Mouse (Mus musculus): ENCODE measurements around the gene Mmd.

Gene Mmd

DNA sequence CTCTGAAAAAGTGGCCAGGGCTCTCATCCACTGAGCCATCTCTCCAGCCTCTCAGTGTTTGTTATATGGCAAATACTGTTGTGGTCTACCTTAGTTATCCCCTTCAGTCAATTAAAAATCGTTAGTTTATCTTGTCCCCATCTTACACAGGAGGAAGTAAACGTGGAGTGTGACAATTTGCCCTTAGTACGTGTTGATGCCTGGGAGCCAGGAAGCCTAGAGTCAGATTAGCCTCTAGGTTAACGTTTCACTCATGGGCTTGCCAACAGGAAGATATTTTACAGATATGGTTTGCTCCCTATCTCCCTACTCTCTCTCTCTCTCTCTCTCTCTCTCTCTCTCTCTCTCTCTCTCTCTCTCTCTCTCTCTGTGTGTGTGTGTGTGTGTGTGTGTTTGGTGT lies 33.9 kb downstream of the Mmd start:
- no peak for DNase-seq (ENCODE audit: low spot score)

- DNase-seq (ENCODE audit: low spot score) = no peak
These were observed 34.3 kb downstream of the Mmd start for GRCm38 (mm10) chr11:90283601-90284000.

GRCm38 (mm10) chr11:90284079-90284478 lies 34.8 kb downstream of the Mmd start:
- no peak for DNase-seq (ENCODE audit: low spot score)

- no peak for DNase-seq (ENCODE audit: low spot score)
These were observed 35.4 kb downstream of the Mmd start for GRCm38 (mm10) chr11:90284623-90285022.

- no peak for DNase-seq (ENCODE audit: low spot score)
These were observed 37.4 kb downstream of the Mmd start for GRCm38 (mm10) chr11:90286550-90287154.

DNA sequence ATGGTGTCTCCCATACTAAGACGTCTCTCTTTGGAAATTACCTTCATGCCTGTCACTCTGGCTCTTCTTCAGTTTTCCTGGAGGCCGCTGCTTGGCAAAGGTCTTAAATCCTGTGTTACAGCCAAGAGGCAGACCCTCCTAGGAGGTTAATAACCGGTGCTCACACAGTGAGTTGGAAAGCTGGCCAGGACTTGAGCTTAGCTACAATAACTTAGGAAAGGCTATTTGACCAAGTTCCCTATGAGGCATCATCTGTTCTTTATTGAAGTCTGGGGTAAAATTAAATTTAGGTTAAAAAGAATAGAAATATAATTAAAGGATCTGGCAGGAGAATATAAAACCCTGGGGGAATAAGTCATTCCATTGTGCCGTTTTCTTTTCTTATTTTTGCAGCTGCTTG lies 41.9 kb downstream of the Mmd start:
- DNase-seq (ENCODE audit: low spot score) = no peak

- DNase-seq (ENCODE audit: low spot score) = no peak
These were observed 43.5 kb downstream of the Mmd start for GRCm38 (mm10) chr11:90292766-90293165.

GRCm38 (mm10) chr11:90294622-90295021 lies 45.4 kb downstream of the Mmd start:
- no peak for DNase-seq (ENCODE audit: low spot score)

- DNase-seq (ENCODE audit: low spot score) = no peak
These were observed 56.8 kb downstream of the Mmd start for GRCm38 (mm10) chr11:90306067-90306466.

DNA sequence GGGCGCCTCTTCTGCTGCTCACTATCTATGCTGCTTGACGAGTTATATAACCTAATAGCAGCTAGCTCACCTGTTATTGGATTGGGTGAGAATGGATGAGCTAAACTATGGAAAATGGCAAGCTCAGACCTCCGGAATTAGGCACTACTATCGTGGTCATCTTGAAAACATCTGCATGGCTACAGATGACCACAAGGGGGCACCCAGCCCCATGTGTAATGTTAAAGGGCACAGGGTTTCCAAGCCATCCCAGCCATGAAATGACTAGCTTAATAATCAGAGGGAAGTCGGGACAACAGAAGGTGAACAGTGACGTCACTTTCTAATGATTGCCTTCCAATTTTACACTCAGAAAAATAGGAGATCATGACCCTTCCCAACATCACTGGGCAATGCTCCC lies 57.7 kb downstream of the Mmd start:
- DNase-seq (ENCODE audit: low spot score) = peak; percentile 10

DNA sequence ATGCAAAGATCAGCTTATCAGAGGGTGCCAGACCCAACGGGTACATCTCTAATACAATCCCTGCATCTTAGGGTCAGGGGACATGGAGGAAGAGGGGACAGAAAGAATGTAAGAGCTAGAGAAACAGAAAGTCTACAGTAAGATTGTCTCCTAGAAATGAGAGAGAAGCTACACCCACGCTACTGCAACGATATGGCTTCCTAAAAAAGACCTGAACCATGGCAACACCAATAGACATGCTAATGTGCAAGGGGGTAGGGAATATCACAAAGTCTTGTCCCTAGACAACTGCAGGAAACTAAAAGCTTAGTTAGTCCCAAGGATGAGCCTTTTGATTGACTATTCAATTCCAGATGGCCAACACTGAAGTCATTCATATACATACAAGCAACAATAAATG lies 65.3 kb downstream of the Mmd start:
- DNase-seq (ENCODE audit: low spot score) = no peak

- DNase-seq (ENCODE audit: low spot score) = peak; percentile 10
These were observed 68.2 kb downstream of the Mmd start for GRCm38 (mm10) chr11:90317482-90317881.

- no peak for DNase-seq (ENCODE audit: low spot score)
These were observed 71.7 kb downstream of the Mmd start for GRCm38 (mm10) chr11:90320922-90321321.

DNA sequence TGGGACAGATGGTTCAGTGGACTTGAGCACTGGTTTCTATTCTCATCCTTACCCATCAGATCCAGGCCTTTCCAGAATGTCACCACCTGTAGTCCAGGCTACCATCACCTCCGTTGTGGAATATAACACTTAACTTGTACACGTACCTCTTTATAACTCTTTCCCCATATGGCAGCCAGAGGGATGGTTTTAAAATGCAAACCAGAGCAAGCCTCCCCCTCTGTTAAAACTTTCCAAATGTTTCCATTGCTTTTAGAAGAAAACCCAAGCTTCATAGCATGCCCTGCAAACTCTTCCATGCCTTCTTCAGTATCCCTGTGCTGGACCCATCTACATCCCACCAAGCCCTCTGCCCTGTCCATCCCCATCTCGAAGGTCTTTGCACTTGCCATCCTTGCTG lies 75.3 kb downstream of the Mmd start:
- no peak for DNase-seq (ENCODE audit: low spot score)

DNA sequence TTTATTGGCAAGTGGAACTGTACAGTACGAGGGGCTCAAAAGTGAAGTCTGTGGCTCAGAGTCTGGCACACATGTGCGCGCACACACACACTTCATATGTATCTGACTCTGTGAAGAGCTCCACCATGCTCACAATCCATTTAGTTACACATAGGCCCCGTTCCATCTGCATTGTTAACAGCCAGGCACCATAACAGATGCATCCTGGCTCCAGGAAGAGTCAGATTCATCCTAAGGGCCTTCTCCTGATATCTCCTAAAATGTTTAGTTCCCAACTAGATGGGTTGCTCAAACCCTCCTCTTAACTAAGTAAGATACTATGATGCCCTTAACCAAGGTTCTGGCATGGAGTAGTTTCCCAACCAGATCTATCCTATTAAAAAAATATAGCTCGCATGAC lies 76.9 kb downstream of the Mmd start:
- no peak for DNase-seq (ENCODE audit: low spot score)

GRCm38 (mm10) chr11:90326836-90327235 lies 77.6 kb downstream of the Mmd start:
- DNase-seq (ENCODE audit: low spot score) = no peak

Data from T-cell, adult 2 months (primary cell).